Mouse (Mus musculus) myocyte (in vitro differentiated cells): ENCODE measurements around the gene Mapk10. TPM values are rescaled to one million over a fixed set of nuclear protein-coding genes. Genes with fewer than 3 reads are reported as not detected.
"Not testable (repeated sequence)": the region's sequence is repeated elsewhere in the genome, so short reads cannot be mapped to it uniquely, and the experiment has no call there.

Experiments
- H3K27me3 ChIP-seq: one replicate; pipeline ENCODE4 v1.6.1; 2011; ENCODE audit not compliant: control insufficient read depth, insufficient read depth, insufficient read length
- H3K36me3 ChIP-seq: one replicate; pipeline ENCODE4 v1.6.1; 2011; ENCODE audit not compliant: control insufficient read depth, insufficient read depth
- H3K4me2 ChIP-seq: one replicate; pipeline ENCODE4 v1.6.1; 2011; ENCODE audit warnings: low read depth, control low read depth
- H3K4me3 ChIP-seq: one replicate; pipeline ENCODE4 v1.5.1; 2011; ENCODE audit warnings: mild to moderate bottlenecking, control low read depth, moderate library complexity
- H3K79me2 ChIP-seq: one replicate; pipeline ENCODE4 v1.6.1; 2011; ENCODE audit not compliant: control insufficient read depth, insufficient read depth
- H3ac ChIP-seq: one replicate; pipeline ENCODE4 v1.6.1; 2011; ENCODE audit not compliant: control insufficient read depth, insufficient read length
- CEBPB ChIP-seq: IDR thresholded peaks from 2 replicates; pipeline ENCODE4 v1.6.1; 2011; ENCODE audit warnings: mild to moderate bottlenecking, moderate library complexity; ENCODE audit not compliant: poor library complexity, insufficient read depth, severe bottlenecking
- E2F4 ChIP-seq: IDR thresholded peaks from one replicate; pipeline ENCODE4 v1.6.1; 2011; ENCODE audit warnings: mild to moderate bottlenecking, control low read depth, moderate library complexity; ENCODE audit not compliant: insufficient read depth
- MAX ChIP-seq: IDR thresholded peaks from one replicate; pipeline ENCODE4 v1.6.1; 2011; ENCODE audit warnings: low read depth, mild to moderate bottlenecking, control low read depth
- MYOD1 ChIP-seq, 3 experiments: IDR thresholded peaks; one replicate each; pipeline ENCODE4 v1.6.1; 2011; ENCODE audit warnings: control low read depth in 2 of 3, low read depth in 2 of 3, mild to moderate bottlenecking in 2 of 3, moderate library complexity in 1 of 3; ENCODE audit not compliant: insufficient read length in 2 of 3, control insufficient read depth in 1 of 3
- MYOG ChIP-seq, 3 experiments: IDR thresholded peaks; one replicate each; pipeline ENCODE4 v1.6.1; 2011; ENCODE audit warnings: control low read depth in 2 of 3, low read depth in 2 of 3, mild to moderate bottlenecking in 2 of 3; ENCODE audit not compliant: insufficient read length in 2 of 3, control insufficient read depth in 1 of 3, insufficient read depth in 1 of 3
- POLR2A ChIP-seq: IDR thresholded peaks from one replicate; pipeline ENCODE4 v1.6.1; 2011; ENCODE audit warnings: low read depth, mild to moderate bottlenecking, control low read depth, moderate library complexity; ENCODE audit not compliant: insufficient read length
- POLR2AphosphoS2 ChIP-seq: IDR thresholded peaks from one replicate; pipeline ENCODE4 v1.6.1; 2011; ENCODE audit warnings: low read depth, control low read depth; ENCODE audit not compliant: insufficient read length
- REST ChIP-seq: IDR thresholded peaks from one replicate; pipeline ENCODE4 v1.6.1; 2011; ENCODE audit warnings: mild to moderate bottlenecking, control low read depth, moderate library complexity; ENCODE audit not compliant: insufficient read depth, insufficient read length
- SRF ChIP-seq: IDR thresholded peaks from one replicate; pipeline ENCODE4 v1.6.1; 2011; ENCODE audit warnings: low read depth; ENCODE audit not compliant: control insufficient read depth, insufficient read length
- TCF12 ChIP-seq: IDR thresholded peaks from one replicate; pipeline ENCODE4 v1.6.1; 2011; ENCODE audit warnings: mild to moderate bottlenecking, control low read depth; ENCODE audit not compliant: poor library complexity, insufficient read depth, severe bottlenecking
- TCF3 ChIP-seq: IDR thresholded peaks from one replicate; pipeline ENCODE4 v1.6.1; 2011; ENCODE audit warnings: low read depth, control low read depth; ENCODE audit not compliant: insufficient read length
- USF1 ChIP-seq: IDR thresholded peaks from one replicate; pipeline ENCODE4 v1.6.1; 2011; ENCODE audit warnings: low read depth, mild to moderate bottlenecking, control low read depth, moderate library complexity
- polyA plus RNA-seq: library from polyadenylated mRNA; unstranded; fragments of >200 nt; fragmentation: generic; extraction: Trizol; gene quantifications from one replicate; pipeline ENCODE4 v1.2.1, GENCODE M21; 2012; ENCODE audit warnings: missing spikeins

The Mapk10 gene
- polyA plus RNA-seq, 1 experiment = 0.05 TPM

DNA sequence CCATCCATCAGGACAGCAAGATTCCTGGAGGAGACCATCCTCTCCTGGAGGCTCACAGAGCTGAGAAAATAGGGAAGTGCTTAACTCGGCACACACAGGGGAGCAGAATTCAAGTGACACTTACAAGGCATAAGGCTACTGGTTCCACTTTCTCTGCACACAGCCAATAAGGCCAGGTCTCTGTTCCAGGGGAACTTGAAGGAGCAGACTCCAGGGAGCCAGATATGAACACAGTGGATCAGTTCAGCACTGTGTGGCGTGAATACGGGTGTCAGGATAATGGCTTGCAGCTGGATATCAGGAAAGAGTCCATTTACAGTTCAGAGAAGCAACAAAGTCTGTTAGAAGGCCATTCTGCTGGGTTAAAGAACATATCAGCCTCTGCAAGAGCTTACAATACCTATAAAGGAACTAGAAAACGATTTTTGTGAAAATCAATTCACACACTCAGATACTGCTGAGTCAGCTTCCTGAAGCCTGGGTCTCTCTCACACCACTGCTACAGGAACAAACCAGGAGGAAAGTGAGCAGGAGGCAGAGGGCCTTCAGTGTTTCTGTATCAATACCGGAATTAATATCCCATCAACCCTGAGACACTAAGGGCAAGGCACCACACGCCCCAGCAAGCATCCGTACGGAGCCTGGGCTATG, 263.9 kb downstream of the Mapk10 start:
- Histone ChIP-seq H3K4me3 (no peak overlapping the region), H3K4me2 (no peak overlapping the region), H3K36me3 (no peaks in the 10 kb centered on the region), H3K79me2 (no peaks in the 10 kb centered on the region), H3ac (no peak overlapping the region), H3K27me3 (no peaks in the 10 kb centered on the region)
- TF ChIP-seq E2F4 (no peak), MYOG (IDR thresholded peaks at IDR 0.05; ENCODE audit: control insufficient read depth in 1 of 3, insufficient read depth in 1 of 3, insufficient read length in 2 of 3, low read depth in 2 of 3) (no peak), REST (no peak), TCF3 (no peak), MAX (no peak), MYOD1 (IDR thresholded peaks at IDR 0.05; ENCODE audit: control insufficient read depth in 1 of 3, insufficient read length in 2 of 3, low read depth in 2 of 3) (no peak)

DNA sequence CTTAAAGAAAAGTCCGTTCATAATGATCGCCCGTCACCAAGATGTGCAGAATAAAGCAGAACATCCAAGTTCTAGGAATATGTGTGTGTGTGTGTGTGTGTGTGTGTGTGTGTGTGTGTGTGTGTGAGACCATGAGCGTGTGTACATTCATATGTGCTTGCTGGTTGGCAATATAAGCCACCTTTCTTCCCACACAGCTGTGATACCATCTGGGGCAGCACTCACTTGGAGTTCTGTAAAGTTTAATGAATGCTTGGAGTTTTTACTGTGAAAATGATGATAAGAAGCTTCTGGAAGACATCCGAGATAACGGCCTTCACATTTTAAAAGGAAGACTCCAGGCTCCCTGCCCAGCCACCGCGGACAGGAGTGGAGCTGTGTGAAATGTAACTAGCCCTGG, 264.5 kb downstream of the Mapk10 start:
- Histone ChIP-seq H3K4me2 (no peak overlapping the region), H3ac (no peak overlapping the region), H3K4me3 (no peak overlapping the region), H3K36me3 (no peaks in the 10 kb centered on the region), H3K79me2 (no peaks in the 10 kb centered on the region), H3K27me3 (no peaks in the 10 kb centered on the region)
- no peak for TF ChIP-seq SRF

DNA sequence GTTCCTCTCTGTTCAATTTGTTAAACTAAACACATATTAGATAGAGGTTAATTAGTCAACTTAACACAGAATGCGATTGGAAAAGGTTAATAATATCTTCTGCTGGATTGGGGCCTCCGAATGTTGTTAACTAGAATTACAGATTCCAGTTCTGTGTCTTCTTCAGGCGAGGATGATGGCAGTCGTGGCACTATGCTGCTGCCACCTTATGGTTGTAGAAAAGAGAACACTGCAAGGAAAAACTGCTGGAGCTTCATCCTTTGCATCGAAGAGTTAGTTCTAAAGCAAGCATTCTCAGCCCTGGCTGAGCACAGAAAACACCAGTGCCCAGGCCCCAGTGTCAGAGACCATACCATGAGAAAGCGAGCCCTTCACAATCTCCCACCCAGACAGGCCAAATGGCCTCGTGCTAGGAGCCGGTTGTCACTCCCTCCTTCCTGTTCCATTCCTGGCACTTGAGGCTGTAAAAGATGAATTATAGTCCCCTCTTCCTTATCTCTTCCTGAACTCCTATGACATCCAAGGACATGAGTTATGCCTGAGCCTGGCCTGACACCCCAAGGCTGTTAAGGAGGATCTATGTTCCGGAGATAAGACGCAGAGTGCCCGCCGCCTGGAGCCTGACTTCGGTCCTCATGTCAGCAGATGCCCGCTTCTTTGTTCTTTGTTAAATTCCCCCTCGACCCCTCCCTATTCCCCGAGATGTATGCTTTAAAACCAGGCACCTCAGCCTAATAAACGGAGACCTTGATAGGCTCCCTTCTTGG, 267.1 kb downstream of the Mapk10 start:
- not testable (repeated sequence) for H3ac ChIP-seq, H3K27me3 ChIP-seq, H3K79me2 ChIP-seq, H3K36me3 ChIP-seq, H3K4me2 ChIP-seq, H3K4me3 ChIP-seq

DNA sequence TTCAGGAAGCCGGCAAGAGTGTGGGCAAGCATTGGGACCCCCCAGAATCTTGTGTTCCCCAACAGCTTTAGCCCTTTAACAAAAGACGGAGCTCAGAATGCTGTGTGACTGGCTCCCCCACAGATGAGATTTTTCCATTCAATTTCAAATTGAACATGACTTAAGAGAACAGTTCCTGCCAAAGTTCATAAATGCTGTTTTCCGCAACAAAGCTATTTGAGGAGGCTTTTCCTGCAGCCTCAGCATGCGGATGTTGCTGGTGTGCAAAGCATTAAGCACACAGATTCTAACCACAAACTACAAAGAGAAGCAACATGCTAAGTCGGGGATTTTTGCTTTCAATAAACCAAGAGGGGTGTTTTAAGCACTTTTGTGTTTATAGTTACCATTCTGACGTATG, 281.0 kb downstream of the Mapk10 start:
- Histone ChIP-seq H3ac (no peak overlapping the region), H3K36me3 (no peaks in the 10 kb centered on the region), H3K79me2 (no peaks in the 10 kb centered on the region), H3K4me2 (no peak overlapping the region), H3K4me3 (no peak overlapping the region), H3K27me3 (no peaks in the 10 kb centered on the region)
- TF ChIP-seq MAX (no peak), MYOG (IDR thresholded peaks at IDR 0.05; ENCODE audit: control insufficient read depth in 1 of 3, insufficient read depth in 1 of 3, insufficient read length in 2 of 3, low read depth in 2 of 3) (no peak), MYOD1 (IDR thresholded peaks at IDR 0.05; ENCODE audit: control insufficient read depth in 1 of 3, insufficient read length in 2 of 3, low read depth in 2 of 3) (no peak), TCF12 (no peak), SRF (no peak), CEBPB (no peak), POLR2AphosphoS2 (no peak), REST (no peak), TCF3 (no peak)

DNA sequence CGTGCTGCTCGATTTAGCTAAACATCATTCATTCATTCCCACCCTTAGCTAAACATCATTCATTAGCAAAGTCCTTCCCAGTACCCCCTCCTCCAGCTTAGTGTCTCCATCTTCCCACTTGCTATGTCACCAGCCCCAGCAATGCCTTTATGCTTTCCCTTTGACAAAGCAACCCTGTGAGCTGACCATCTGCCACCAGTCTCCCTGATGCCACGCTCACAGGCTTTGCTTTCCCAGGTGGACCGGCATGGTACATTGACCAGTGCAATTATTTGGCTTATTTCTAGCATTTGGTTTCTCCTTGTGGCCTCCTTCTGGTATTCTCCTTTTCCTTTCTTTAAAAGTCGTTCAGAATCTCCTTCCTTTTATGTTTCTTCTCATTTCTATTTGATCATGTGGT, 284.3 kb downstream of the Mapk10 start:
- H3K27me3 ChIP-seq = no peaks in the 10 kb centered on the region
- H3ac ChIP-seq = no peak overlapping the region
- no peak for TF ChIP-seq MYOD1 (IDR thresholded peaks at IDR 0.05; ENCODE audit: control insufficient read depth in 1 of 3, insufficient read length in 2 of 3, low read depth in 2 of 3)
- TF ChIP-seq POLR2AphosphoS2 = no peak
- no peak for TF ChIP-seq MYOG (IDR thresholded peaks at IDR 0.05; ENCODE audit: control insufficient read depth in 1 of 3, insufficient read depth in 1 of 3, insufficient read length in 2 of 3, low read depth in 2 of 3)
- no peak for TF ChIP-seq SRF
- TF ChIP-seq TCF3 = no peak
- no peak for TF ChIP-seq E2F4
- no peak for TF ChIP-seq POLR2A
- no peak for TF ChIP-seq REST
- no peak for TF ChIP-seq CEBPB
- TF ChIP-seq TCF12 = no peak
- TF ChIP-seq MAX = no peak
- TF ChIP-seq USF1 = no peak
- H3K36me3 ChIP-seq = no peaks in the 10 kb centered on the region
- H3K79me2 ChIP-seq = no peaks in the 10 kb centered on the region
- H3K4me3 ChIP-seq = no peak overlapping the region
- H3K4me2 ChIP-seq = no peak overlapping the region
